10 mouse cellular contexts compared by ENCODE assay signal in genomic region chr6:87323381-87323780, GRCm38 (mm10). TPM values are rescaled to one million over a fixed set of nuclear protein-coding genes. Genes with fewer than 3 reads are reported as not detected.
DNase-seq lines count a peak whose midpoint lies in the region; ATAC-seq and TF ChIP-seq lines count a peak whose summit lies in the region.
"Had no signal": no experiment of that assay in that cellular context is flagged by ENCODE, and none has a peak within 500 bp of the region (broad histone marks: within the 10 kb centered on the region; RNA-seq: fewer than 3 reads in every experiment).

No protein-coding gene starts in this region.

- peak; percentile 86 for TF ChIP-seq CTCF in intestine, postnatal 0 days (IDR thresholded peaks at IDR 0.05; ENCODE audit: low read depth)
- peak; percentile 48 for TF ChIP-seq CTCF in E14TG2a.4 (conservative IDR thresholded peaks at IDR 0.05; ENCODE audit: low read length)
- no peak for TF ChIP-seq CTCF in thymus, adult 2 months (IDR thresholded peaks at IDR 0.05; ENCODE audit: borderline replicate concordance, control insufficient read depth, extremely low read depth, insufficient read depth, low read length, poor library complexity)

- H3K4me1 ChIP-seq in intestine, postnatal 0 days (replicated peaks; ENCODE audit: control insufficient read depth, insufficient read depth, low read length): no peaks in the 10 kb centered on the region
- 0 out of 2 replicates have a peak, but pooled peaks cover 3% of the 10 kb centered on the region for H3K4me1 ChIP-seq in intestine, embryonic 15.5 days (replicated peaks)
- H3K4me1 ChIP-seq in E14TG2a.4 (replicated peaks; ENCODE audit: low read depth, low read length): no peaks in the 10 kb centered on the region
- H3K4me1 ChIP-seq in thymus, adult 2 months (replicated peaks; ENCODE audit: control insufficient read depth, insufficient read depth, low read length): peaks cover 7% of the 10 kb centered on the region; the same call in 1 of the 2 replicates
- H3K4me1 ChIP-seq: embryonic facial prominence, embryonic 12.5 days had no signal

- 77% methylated on average over 2 of the region's 2 CpGs for WGBS in intestine, postnatal 0 days
- WGBS in intestine, embryonic 15.5 days: 82% methylated on average over 2 of the region's 2 CpGs
- 89% methylated on average over 2 of the region's 2 CpGs for WGBS in thymus, adult 2 months

- H3K27me3 ChIP-seq in intestine, postnatal 0 days (replicated peaks; ENCODE audit: control insufficient read depth, insufficient read depth, low read length): no peaks in the 10 kb centered on the region
- no peaks in the 10 kb centered on the region for H3K27me3 ChIP-seq in intestine, embryonic 15.5 days (replicated peaks)
- H3K27me3 ChIP-seq in E14TG2a.4 (ENCODE audit: insufficient read depth, low read length): no peaks in the 10 kb centered on the region
- no peaks in the 10 kb centered on the region for H3K27me3 ChIP-seq in thymus, adult 2 months (ENCODE audit: control insufficient read depth, insufficient read depth, low read length)
- H3K27me3 ChIP-seq: embryonic facial prominence, embryonic 12.5 days had no signal

- no peak overlapping the region for H3K4me2 ChIP-seq in intestine, postnatal 0 days (replicated peaks; ENCODE audit: low read depth)
- no peak overlapping the region for H3K4me2 ChIP-seq in intestine, embryonic 15.5 days (replicated peaks)
- H3K4me2 ChIP-seq: embryonic facial prominence, embryonic 12.5 days had no signal

- no peaks in the 10 kb centered on the region for H3K9me3 ChIP-seq in intestine, postnatal 0 days (ENCODE audit: control insufficient read depth)
- no peaks in the 10 kb centered on the region for H3K9me3 ChIP-seq in intestine, embryonic 15.5 days
- H3K9me3 ChIP-seq in E14TG2a.4 (ENCODE audit: low read length): no peaks in the 10 kb centered on the region
- H3K9me3 ChIP-seq: embryonic facial prominence, embryonic 12.5 days had no signal

- H3K36me3 ChIP-seq in intestine, postnatal 0 days (ENCODE audit: control insufficient read depth, insufficient read depth): no peaks in the 10 kb centered on the region
- H3K36me3 ChIP-seq in intestine, embryonic 15.5 days: no peaks in the 10 kb centered on the region
- H3K36me3 ChIP-seq in E14TG2a.4 (ENCODE audit: insufficient read depth, low read length): no peaks in the 10 kb centered on the region
- H3K36me3 ChIP-seq in thymus, adult 2 months (ENCODE audit: control insufficient read depth, insufficient read depth, low read length): no peaks in the 10 kb centered on the region
- H3K36me3 ChIP-seq: embryonic facial prominence, embryonic 12.5 days had no signal

- no peak overlapping the region for H3K4me3 ChIP-seq in intestine, postnatal 0 days (ENCODE audit: low read depth, low read length)
- H3K4me3 ChIP-seq in intestine, embryonic 15.5 days (replicated peaks): no peak overlapping the region
- no peak overlapping the region for H3K4me3 ChIP-seq in E14TG2a.4 (replicated peaks; ENCODE audit: low read length)
- no peak overlapping the region for H3K4me3 ChIP-seq in thymus, adult 2 months (ENCODE audit: control insufficient read depth, insufficient read depth, low read length)
- H3K4me3 ChIP-seq: embryonic facial prominence, embryonic 12.5 days; myocyte had no signal

- H3K9ac ChIP-seq in intestine, postnatal 0 days (ENCODE audit: low read depth, low read length): no peak overlapping the region
- H3K9ac ChIP-seq in intestine, embryonic 15.5 days: no peak overlapping the region
- H3K9ac ChIP-seq: embryonic facial prominence, embryonic 12.5 days had no signal

- no peak for TF ChIP-seq POLR2A in thymus, adult 2 months (IDR thresholded peaks at IDR 0.05; ENCODE audit: control insufficient read depth, extremely low read depth, insufficient read depth, low read length, poor library complexity)

- DNase-seq in adrenal gland, postnatal 14 days: peak; percentile 69
- peak; percentile 24 for DNase-seq in layer of hippocampus, adult 9-11 months
- peak; percentile 72 for DNase-seq in thymus, adult 2 months
- no peak for DNase-seq in neural tube, embryonic 10.5 days (ENCODE audit: extremely low spot score, low spot score)

- no peak for ATAC-seq in intestine, postnatal 0 days
- ATAC-seq in intestine, embryonic 15.5 days: no peak
- no peak for ATAC-seq in megakaryocyte, adult 5-6 weeks (ENCODE audit: poor library complexity, severe bottlenecking)

- H3K27ac ChIP-seq in intestine, postnatal 0 days (ENCODE audit: low read depth, low read length): no peak overlapping the region
- no peak overlapping the region for H3K27ac ChIP-seq in intestine, embryonic 15.5 days
- H3K27ac ChIP-seq in thymus, adult 2 months (ENCODE audit: control insufficient read depth, insufficient read depth, low read length): no peak overlapping the region
- H3K27ac ChIP-seq: embryonic facial prominence, embryonic 12.5 days had no signal

RNA-seq across cellular contexts. Expression of gene Antxr1, which starts 12.2 kb away (rescaled TPM):
- polyA plus RNA-seq in intestine, postnatal 0 days (2015; fragmentation: Nextera tagmentation; extraction: Ambion mirVana): 4.9 TPM in 2 replicates
- 5.9 and 6.5 TPM in 2 replicates for polyA plus RNA-seq in intestine, embryonic 15.5 days (2015; fragmentation: Nextera tagmentation; extraction: Ambion mirVana)
- total RNA-seq in adrenal gland, postnatal 14 days (2021): 24.9 and 26.5 TPM in 2 replicates
- 3.7 and 4.0 TPM in 2 replicates for polyA plus RNA-seq in thymus, adult 2 months (2012; rRNA removed)
- 0.56 and 0.64 TPM in 2 replicates for total RNA-seq in megakaryocyte, adult 5-6 weeks (2015)
- total RNA-seq in megakaryocyte, adult 5-6 weeks (2017): 0.07 and 0.33 TPM in 2 replicates

RNA-seq across cellular contexts. Expression of gene Gkn1, which starts 27.4 kb away (rescaled TPM):
- 4.7 and 30.0 TPM in 2 replicates for polyA plus RNA-seq in intestine, postnatal 0 days (2015; fragmentation: Nextera tagmentation; extraction: Ambion mirVana)
- 0.21 and 0.41 TPM in 2 replicates for polyA plus RNA-seq in intestine, embryonic 15.5 days (2015; fragmentation: Nextera tagmentation; extraction: Ambion mirVana)
- total RNA-seq in adrenal gland, postnatal 14 days (2021): not detected in 2 replicates
- 0.52 and 0.75 TPM in 2 replicates for polyA plus RNA-seq in thymus, adult 2 months (2012; rRNA removed)
- total RNA-seq in megakaryocyte, adult 5-6 weeks (2015): not detected in 2 replicates
- total RNA-seq in megakaryocyte, adult 5-6 weeks (2017): not detected in 2 replicates
- polyA plus RNA-seq: embryonic facial prominence, embryonic 12.5 days; myocyte had no signal

RNA-seq across cellular contexts. Expression of gene Gkn2, which starts 49.8 kb away (rescaled TPM):
- polyA plus RNA-seq in intestine, postnatal 0 days (2015; fragmentation: Nextera tagmentation; extraction: Ambion mirVana): 7.5 and 59.7 TPM in 2 replicates
- 0.21 TPM in 1 of 2 replicates, not detected in the other for polyA plus RNA-seq in intestine, embryonic 15.5 days (2015; fragmentation: Nextera tagmentation; extraction: Ambion mirVana)
- total RNA-seq in adrenal gland, postnatal 14 days (2021): not detected in 2 replicates
- 0.40 TPM in 1 of 2 replicates, not detected in the other for polyA plus RNA-seq in thymus, adult 2 months (2012; rRNA removed)
- not detected in 2 replicates for total RNA-seq in megakaryocyte, adult 5-6 weeks (2015)
- total RNA-seq in megakaryocyte, adult 5-6 weeks (2017): not detected in 2 replicates
- polyA plus RNA-seq: embryonic facial prominence, embryonic 12.5 days; myocyte had no signal
